Mouse (Mus musculus) hindbrain, embryonic 16.5 days (tissue): ENCODE data around the gene Gm20431. TPM values are rescaled to one million over a fixed set of nuclear protein-coding genes. Genes with fewer than 3 reads are reported as not detected.

ENCODE experiments used
- ATAC-seq: fragments of 200-750 bp; cut with Nextera tagmentation; 2 replicates; pipeline ENCODE4 v1.8.0; 2017; ENCODE audit warnings: moderate TSS enrichment, moderate library complexity
- H3K27ac ChIP-seq: fragments of 300-500 bp; sonication (generic); 2 replicates; pipeline ENCODE4 v1.5.1; 2014; ENCODE audit warnings: low read depth, mild to moderate bottlenecking, control low read depth, low read length, moderate library complexity
- H3K27me3 ChIP-seq: fragments of 300-500 bp; sonication (generic); replicated peaks from 2 replicates; pipeline ENCODE4 v1.6.1; 2014; ENCODE audit warnings: low read length; ENCODE audit not compliant: control insufficient read depth, insufficient read depth
- H3K36me3 ChIP-seq: fragments of 300-500 bp; sonication (generic); 2 replicates; pipeline ENCODE4 v1.6.1; 2014; ENCODE audit warnings: mild to moderate bottlenecking, low read length, moderate library complexity, mixed read lengths; ENCODE audit not compliant: control insufficient read depth, insufficient read depth
- H3K4me1 ChIP-seq: fragments of 300-500 bp; sonication (generic); 2 replicates; pipeline ENCODE4 v1.6.1; 2014; ENCODE audit warnings: low read depth, low read length; ENCODE audit not compliant: control insufficient read depth, insufficient read depth
- H3K4me2 ChIP-seq: fragments of 300-500 bp; sonication (generic); 2 replicates; pipeline ENCODE4 v1.6.1; 2014; ENCODE audit warnings: mild to moderate bottlenecking, low read length, control low read depth, moderate library complexity
- H3K4me3 ChIP-seq: fragments of 300-500 bp; sonication (generic); 2 replicates; pipeline ENCODE4 v1.5.1; 2014; ENCODE audit warnings: mild to moderate bottlenecking, low read length, control low read depth, moderate library complexity
- H3K9ac ChIP-seq: fragments of 300-500 bp; sonication (generic); 2 replicates; pipeline ENCODE4 v1.6.1; 2014; ENCODE audit warnings: low read depth, mild to moderate bottlenecking, control low read depth, low read length, moderate library complexity
- H3K9me3 ChIP-seq: fragments of 300-500 bp; sonication (generic); 2 replicates; pipeline ENCODE4 v1.6.1; 2014; ENCODE audit warnings: mild to moderate bottlenecking, low read length, moderate library complexity; ENCODE audit not compliant: control insufficient read depth
- WGBS: fragments of 180-500 bp; shearing (Covaris S2); extraction: QIAGEN DNeasy Blood & Tissue Kit; methylation state at CpG from one replicate; pipeline ENCODE4 v1.1.7; 2014; 5-methylcytosine and 5-hydroxymethylcytosine counted together
- polyA plus RNA-seq: library from polyadenylated mRNA; unstranded; fragments of >200 nt; fragmentation: Nextera tagmentation; extraction: Ambion mirVana; gene quantifications from 2 replicates; pipeline ENCODE4 v1.2.1, GENCODE M21; 2015

Gene Gm20431
- polyA plus RNA-seq, 1 experiment from 2014 or later = 12.8 TPM

DNA sequence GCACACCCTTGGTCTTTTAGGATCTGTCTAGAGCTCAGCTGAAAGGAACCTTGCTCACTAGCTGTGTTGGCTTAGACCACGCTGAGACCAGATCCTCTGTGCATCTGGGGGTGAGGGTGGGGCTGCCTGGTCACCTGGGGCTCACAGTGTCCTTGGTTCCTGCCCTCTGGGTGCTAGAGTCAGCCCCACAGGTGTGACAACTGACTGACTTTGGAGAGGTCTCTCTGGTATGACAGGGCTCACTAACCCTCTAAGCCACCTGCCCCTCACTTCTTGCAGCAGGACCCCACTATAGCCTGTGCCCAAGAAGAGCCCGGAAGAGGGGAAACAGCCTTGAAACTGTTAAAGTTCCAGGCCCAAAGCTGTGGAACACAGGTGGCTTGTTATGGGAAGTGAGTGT lies 58.9 kb downstream of the Gm20431 start:
- Histone ChIP-seq H3K4me3 (no peak overlapping the region), H3K9ac (no peak overlapping the region), H3K36me3 (no peaks in the 10 kb centered on the region), H3K27ac (no peak overlapping the region), H3K27me3 (no peaks in the 10 kb centered on the region), H3K9me3 (no peaks in the 10 kb centered on the region), H3K4me1 (peaks cover 3% of the 10 kb centered on the region; the same call in 1 of the 2 replicates), H3K4me2 (no peak overlapping the region)
- ATAC-seq = no peak
- 81% methylated on average over 2 of the region's 2 CpGs for WGBS

GRCm38 (mm10) chr2:167600481-167600995 lies 60.8 kb downstream of the Gm20431 start:
- no peak for ATAC-seq
- H3K4me1 ChIP-seq = peaks cover 9% of the 10 kb centered on the region; the same call in 1 of the 2 replicates
- no peaks in the 10 kb centered on the region for H3K9me3 ChIP-seq
- H3K4me3 ChIP-seq = no peak overlapping the region
- 75% methylated on average over 8 of the region's 8 CpGs for WGBS
- H3K9ac ChIP-seq = no peak overlapping the region
- H3K4me2 ChIP-seq = no peak overlapping the region
- H3K27ac ChIP-seq = no peak overlapping the region
- H3K27me3 ChIP-seq = no peaks in the 10 kb centered on the region
- H3K36me3 ChIP-seq = no peaks in the 10 kb centered on the region

- Histone ChIP-seq H3K4me1 (peaks cover 9% of the 10 kb centered on the region; the same call in 1 of the 2 replicates), H3K27me3 (no peaks in the 10 kb centered on the region), H3K4me3 (no peak overlapping the region), H3K4me2 (no peak overlapping the region), H3K27ac (no peak overlapping the region), H3K9me3 (no peaks in the 10 kb centered on the region), H3K36me3 (no peaks in the 10 kb centered on the region), H3K9ac (no peak overlapping the region)
- 65% methylated on average over 6 of the region's 6 CpGs for WGBS
- ATAC-seq = no peak
These were observed 61.4 kb downstream of the Gm20431 start for GRCm38 (mm10) chr2:167599917-167600316.

DNA sequence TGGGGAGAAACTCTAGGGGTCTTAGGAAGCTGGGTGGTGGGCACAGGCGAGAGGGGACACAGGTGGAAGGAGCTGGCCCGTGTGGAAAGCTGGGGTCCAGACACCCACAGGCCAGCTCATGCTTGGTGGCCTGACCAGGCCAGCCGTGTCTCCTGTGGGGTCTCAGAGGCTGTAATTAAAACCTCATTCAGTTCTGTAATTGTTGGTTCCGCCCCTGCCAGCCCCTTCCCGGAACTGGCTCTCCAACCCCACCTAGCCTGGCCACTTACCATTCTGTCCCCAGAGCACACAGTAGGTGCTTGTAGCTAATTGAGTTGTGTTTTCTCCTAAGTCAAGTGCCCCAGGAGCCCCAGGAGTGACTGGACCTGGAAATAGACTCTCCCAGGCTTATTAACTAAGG lies 62.1 kb downstream of the Gm20431 start:
- Histone ChIP-seq H3K4me3 (no peak overlapping the region), H3K9ac (no peak overlapping the region), H3K27ac (no peak overlapping the region), H3K4me1 (peaks cover 14% of the 10 kb centered on the region), H3K9me3 (no peaks in the 10 kb centered on the region), H3K27me3 (no peaks in the 10 kb centered on the region), H3K4me2 (no peak overlapping the region), H3K36me3 (no peaks in the 10 kb centered on the region)
- 73% methylated on average over 5 of the region's 5 CpGs for WGBS
- ATAC-seq = no peak

GRCm38 (mm10) chr2:167597492-167598186 lies 63.7 kb downstream of the Gm20431 start:
- peak; percentile 46; the same call in 1 of the 2 replicates for ATAC-seq
- no peaks in the 10 kb centered on the region for H3K9me3 ChIP-seq
- H3K27me3 ChIP-seq = no peaks in the 10 kb centered on the region
- peak overlapping the region; percentile 0; the same call in 1 of the 2 replicates for H3K4me3 ChIP-seq
- H3K4me1 ChIP-seq = peaks cover 17% of the 10 kb centered on the region
- H3K4me2 ChIP-seq = peak overlapping the region; percentile 40
- peak overlapping the region; percentile 49; the same call in 1 of the 2 replicates for H3K9ac ChIP-seq
- H3K36me3 ChIP-seq = no peaks in the 10 kb centered on the region
- no peak overlapping the region for H3K27ac ChIP-seq
- 27% methylated on average over 37 of the region's 40 CpGs for WGBS

DNA sequence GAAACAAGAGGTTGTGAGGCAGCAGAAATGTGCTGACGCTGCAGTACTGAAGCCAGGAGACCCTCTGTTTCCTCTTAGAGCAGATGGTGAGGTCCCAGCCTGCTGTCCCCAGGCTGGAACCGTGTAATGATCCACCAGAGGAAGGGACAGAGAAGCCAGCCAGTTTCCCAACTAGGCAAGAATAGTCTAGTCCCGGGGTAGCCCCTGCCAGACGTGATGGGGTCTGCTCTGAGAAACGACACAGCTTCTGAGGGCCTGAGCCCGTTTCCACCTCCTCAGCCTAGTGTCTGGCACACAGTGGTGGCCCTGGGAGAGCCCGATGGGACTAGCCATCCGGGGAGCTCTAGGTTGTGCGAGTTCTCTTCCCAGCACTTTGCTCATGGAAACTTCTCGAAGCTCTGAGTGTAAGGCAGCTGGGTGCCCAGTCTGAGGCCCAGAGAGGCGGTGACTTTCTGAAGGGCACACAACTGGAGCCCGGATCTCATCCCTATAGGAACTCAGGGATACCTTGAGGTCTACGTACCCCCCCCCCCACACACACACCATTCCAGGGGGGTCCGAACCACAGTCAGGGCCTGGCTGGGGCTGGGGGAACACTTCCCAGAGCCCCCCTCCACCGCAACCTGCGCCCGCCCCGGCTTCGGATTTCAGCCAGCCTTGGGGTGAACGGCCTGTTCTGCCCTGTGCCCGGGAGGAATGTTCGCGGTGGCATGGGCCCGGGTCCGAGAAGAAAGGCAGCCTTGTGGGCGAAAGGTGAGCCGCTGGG lies 64.4 kb downstream of the Gm20431 start:
- WGBS = 41% methylated on average over 27 of the region's 27 CpGs
- Histone ChIP-seq H3K36me3 (no peaks in the 10 kb centered on the region), H3K9me3 (no peaks in the 10 kb centered on the region), H3K27ac (peak overlapping the region; percentile 42; the same call in 1 of the 2 replicates), H3K4me1 (peaks cover 17% of the 10 kb centered on the region), H3K4me2 (peak overlapping the region; percentile 40), H3K27me3 (no peaks in the 10 kb centered on the region), H3K4me3 (no peak overlapping the region), H3K9ac (peak overlapping the region; percentile 49; the same call in 1 of the 2 replicates)
- no peak for ATAC-seq

DNA sequence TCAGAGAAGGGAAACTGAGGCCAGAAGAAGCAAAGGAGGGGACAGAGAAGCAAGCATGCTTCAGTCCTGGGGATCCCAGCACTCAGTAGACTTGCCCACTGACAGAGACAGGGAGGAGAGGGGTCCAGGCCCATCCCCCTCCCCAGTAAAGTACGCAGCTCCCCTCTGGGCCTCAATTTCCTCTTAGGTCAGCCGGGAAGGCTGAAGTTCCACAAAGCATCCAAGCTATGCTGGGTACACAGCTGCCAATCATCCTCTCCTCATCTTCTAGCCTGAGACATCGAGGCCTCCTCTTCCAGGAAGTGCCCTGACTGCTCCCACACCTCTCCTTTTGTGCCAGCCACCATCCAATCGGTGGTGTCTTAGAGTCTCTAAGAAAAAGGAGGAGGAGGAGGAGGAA lies 65.0 kb downstream of the Gm20431 start:
- no peak for ATAC-seq
- Histone ChIP-seq H3K4me2 (no peak overlapping the region), H3K4me3 (no peak overlapping the region), H3K4me1 (peaks cover 17% of the 10 kb centered on the region), H3K9me3 (no peaks in the 10 kb centered on the region), H3K36me3 (no peaks in the 10 kb centered on the region), H3K9ac (no peak overlapping the region), H3K27ac (peak overlapping the region; percentile 48; the same call in 1 of the 2 replicates), H3K27me3 (no peaks in the 10 kb centered on the region)
- 46% methylated on average over 3 of the region's 4 CpGs for WGBS

- H3K9ac ChIP-seq = no peak overlapping the region
- H3K36me3 ChIP-seq = no peaks in the 10 kb centered on the region
- no peak overlapping the region; the same call in 1 of the 2 replicates for H3K27ac ChIP-seq
- H3K27me3 ChIP-seq = no peaks in the 10 kb centered on the region
- no peak overlapping the region for H3K4me2 ChIP-seq
- no peaks in the 10 kb centered on the region for H3K9me3 ChIP-seq
- H3K4me3 ChIP-seq = no peak overlapping the region
- H3K4me1 ChIP-seq = peaks cover 17% of the 10 kb centered on the region
- no peak for ATAC-seq
- 53% methylated on average over 14 of the region's 14 CpGs for WGBS
These were observed 65.5 kb downstream of the Gm20431 start for GRCm38 (mm10) chr2:167595761-167596171.

- Histone ChIP-seq H3K4me1 (peaks cover 17% of the 10 kb centered on the region), H3K4me2 (no peak overlapping the region), H3K4me3 (no peak overlapping the region), H3K27me3 (peaks cover under 1% of the 10 kb centered on the region; the same call in 1 of the 2 replicates), H3K27ac (peak overlapping the region; percentile 42; the same call in 1 of the 2 replicates), H3K36me3 (no peaks in the 10 kb centered on the region), H3K9ac (no peak overlapping the region), H3K9me3 (no peaks in the 10 kb centered on the region)
- 14% methylated on average over 10 of the region's 10 CpGs for WGBS
- peak; percentile 69 for ATAC-seq
These were observed 66.8 kb downstream of the Gm20431 start for GRCm38 (mm10) chr2:167594444-167594934.
